ENCODE assay signal across 10 mouse cellular contexts in genomic region chr12:102451126-102451851, GRCm38 (mm10). TPM values are rescaled to one million over a fixed set of nuclear protein-coding genes. Genes with fewer than 3 reads are reported as not detected.
DNase-seq lines count a peak whose midpoint lies in the region; ATAC-seq and TF ChIP-seq lines count a peak whose summit lies in the region.
"Had no signal": no experiment of that assay in that cellular context is flagged by ENCODE, and none has a peak within 500 bp of the region (broad histone marks: within the 10 kb centered on the region; RNA-seq: fewer than 3 reads in every experiment).

No protein-coding gene starts in this region.

- H3K36me3 ChIP-seq in heart, embryonic 14.5 days (ENCODE audit: control insufficient read depth, insufficient read depth, low read length) = no peaks in the 10 kb centered on the region
- no peaks in the 10 kb centered on the region for H3K36me3 ChIP-seq in thymus, adult 2 months (ENCODE audit: control insufficient read depth, insufficient read depth, low read length)
- no peaks in the 10 kb centered on the region for H3K36me3 ChIP-seq in liver, embryonic 11.5 days (ENCODE audit: control insufficient read depth, insufficient read depth, low read length)
- no peaks in the 10 kb centered on the region for H3K36me3 ChIP-seq in stomach, embryonic 16.5 days (ENCODE audit: control insufficient read depth, insufficient read depth, low read length)

- no peak for TF ChIP-seq CTCF in thymus, adult 2 months (IDR thresholded peaks at IDR 0.05; ENCODE audit: borderline replicate concordance, control insufficient read depth, extremely low read depth, insufficient read depth, low read length, poor library complexity)

- DNase-seq in heart, postnatal 25 days (ENCODE audit: low spot score) = no peak
- DNase-seq in thymus, adult 2 months = no peak
- no peak for DNase-seq in thymus, postnatal 10 days (ENCODE audit: low spot score in 2 of 2)
- DNase-seq in liver, embryonic 11.5 days (ENCODE audit: low spot score) = no peak
- DNase-seq in embryo, embryonic 11 days = no peak
- no peak for DNase-seq in right cerebral cortex, postnatal 14 days
- DNase-seq: midbrain, embryonic 14.5 days had no signal

- H3K27me3 ChIP-seq in heart, embryonic 14.5 days (ENCODE audit: control insufficient read depth, insufficient read depth, low read length) = no peaks in the 10 kb centered on the region
- no peaks in the 10 kb centered on the region for H3K27me3 ChIP-seq in thymus, adult 2 months (ENCODE audit: control insufficient read depth, insufficient read depth, low read length)
- H3K27me3 ChIP-seq in liver, embryonic 11.5 days (replicated peaks; ENCODE audit: control insufficient read depth, insufficient read depth, low read length) = no peaks in the 10 kb centered on the region
- no peaks in the 10 kb centered on the region for H3K27me3 ChIP-seq in stomach, embryonic 16.5 days (ENCODE audit: control insufficient read depth, insufficient read depth, low read length)

- no peak for ATAC-seq in heart, embryonic 14.5 days (ENCODE audit: insufficient number of reproducible peaks, insufficient read depth, low FRiP score, low read depth)
- ATAC-seq in liver, embryonic 11.5 days (replicated peaks; ENCODE audit: low FRiP score) = no peak
- ATAC-seq in stomach, embryonic 16.5 days (ENCODE audit: insufficient read depth, low FRiP score) = no peak

- no peak overlapping the region for H3K4me3 ChIP-seq in heart, embryonic 14.5 days (ENCODE audit: control insufficient read depth in 1 of 2, insufficient read depth in 1 of 2, low read depth in 1 of 2, low read length in 2 of 2)
- H3K4me3 ChIP-seq in thymus, adult 2 months (ENCODE audit: control insufficient read depth, insufficient read depth, low read length) = no peak overlapping the region
- H3K4me3 ChIP-seq in liver, embryonic 11.5 days (ENCODE audit: low read depth, low read length) = no peak overlapping the region
- H3K4me3 ChIP-seq in stomach, embryonic 16.5 days (replicated peaks; ENCODE audit: low read length) = no peak overlapping the region
- H3K4me3 ChIP-seq: erythroblast, embryonic 14.5 days had no signal

- H3K4me1 ChIP-seq in heart, embryonic 14.5 days (ENCODE audit: control insufficient read depth in 2 of 2, insufficient read depth in 2 of 2, low read length in 2 of 2) = 0 out of 4 replicates have a peak, but pooled peaks cover 0 to 5% of the 10 kb centered on the region in 2 experiments
- H3K4me1 ChIP-seq in thymus, adult 2 months (replicated peaks; ENCODE audit: control insufficient read depth, insufficient read depth, low read length) = peaks cover 13% of the 10 kb centered on the region
- H3K4me1 ChIP-seq in liver, embryonic 11.5 days (replicated peaks; ENCODE audit: control insufficient read depth, insufficient read depth, low read length) = peaks cover 4% of the 10 kb centered on the region; the same call in 1 of the 2 replicates
- no peaks in the 10 kb centered on the region for H3K4me1 ChIP-seq in stomach, embryonic 16.5 days (ENCODE audit: control insufficient read depth, insufficient read depth, low read length)

- H3K9me3 ChIP-seq in heart, embryonic 14.5 days (ENCODE audit: control insufficient read depth, low read length) = no peaks in the 10 kb centered on the region
- no peaks in the 10 kb centered on the region for H3K9me3 ChIP-seq in liver, embryonic 11.5 days (ENCODE audit: control insufficient read depth, low read length)
- H3K9me3 ChIP-seq in stomach, embryonic 16.5 days (replicated peaks; ENCODE audit: control insufficient read depth, low read length) = no peaks in the 10 kb centered on the region

- no peak overlapping the region for H3K9ac ChIP-seq in heart, embryonic 14.5 days (ENCODE audit: low read length)
- no peak overlapping the region for H3K9ac ChIP-seq in liver, embryonic 11.5 days (ENCODE audit: low read depth, low read length)
- H3K9ac ChIP-seq in stomach, embryonic 16.5 days (ENCODE audit: low read length) = no peak overlapping the region

- peak overlapping the region; percentile 46; a peak in 3 of 4 replicates for H3K27ac ChIP-seq in heart, embryonic 14.5 days (replicated peaks in 1 of 2; ENCODE audit: control insufficient read depth in 1 of 2, insufficient read depth in 1 of 2, low read depth in 2 of 2, low read length in 2 of 2)
- peak overlapping the region; percentile 71 for H3K27ac ChIP-seq in thymus, adult 2 months (ENCODE audit: control insufficient read depth, insufficient read depth, low read length)
- H3K27ac ChIP-seq in liver, embryonic 11.5 days (ENCODE audit: low read depth, low read length) = peak overlapping the region; percentile 36
- H3K27ac ChIP-seq in stomach, embryonic 16.5 days (ENCODE audit: low read length) = peak overlapping the region; percentile 60

- H3K4me2 ChIP-seq in heart, embryonic 14.5 days (ENCODE audit: low read length) = no peak overlapping the region
- no peak overlapping the region for H3K4me2 ChIP-seq in liver, embryonic 11.5 days
- no peak overlapping the region for H3K4me2 ChIP-seq in stomach, embryonic 16.5 days (ENCODE audit: low read depth, low read length)

- 68% methylated on average over 8 of the region's 8 CpGs for WGBS in heart, embryonic 14.5 days
- WGBS in thymus, adult 2 months = 12% methylated on average over 8 of the region's 8 CpGs
- WGBS in liver, embryonic 11.5 days = 41% methylated on average over 8 of the region's 8 CpGs
- 71% methylated on average over 8 of the region's 8 CpGs for WGBS in stomach, embryonic 16.5 days

- intact Hi-C loops in heart, postnatal 25 days (cut with DNase I) = no loop called here

- TF ChIP-seq POLR2A in thymus, adult 2 months (IDR thresholded peaks at IDR 0.05; ENCODE audit: control insufficient read depth, extremely low read depth, insufficient read depth, low read length, poor library complexity) = no peak

RNA-seq across cellular contexts. Expression of gene Lgmn, which starts 11.7 kb away (rescaled TPM):
- 120 and 126 TPM in 2 replicates for polyA plus RNA-seq in heart, embryonic 14.5 days (2014; fragmentation: Nextera tagmentation; extraction: Ambion mirVana)
- 10 to 100 TPM; 62.2 to 72.2 TPM for total RNA-seq in heart, postnatal 25 days (2021)
- polyA plus RNA-seq in thymus, adult 2 months (2012; rRNA removed) = 66.8 and 88.9 TPM in 2 replicates
- polyA plus RNA-seq in liver, embryonic 11.5 days (2014; fragmentation: Nextera tagmentation; extraction: Ambion mirVana) = 59.5 and 65.8 TPM in 2 replicates
- polyA plus RNA-seq in stomach, embryonic 16.5 days (2015; fragmentation: Nextera tagmentation; extraction: Ambion mirVana) = 86.5 and 90.3 TPM in 2 replicates

RNA-seq across cellular contexts. Expression of gene Golga5, which starts 17.6 kb away (rescaled TPM):
- 27.2 and 28.6 TPM in 2 replicates for polyA plus RNA-seq in heart, embryonic 14.5 days (2014; fragmentation: Nextera tagmentation; extraction: Ambion mirVana)
- 10 to 100 TPM; 23.8 to 24.4 TPM for total RNA-seq in heart, postnatal 25 days (2021)
- 13.3 and 14.3 TPM in 2 replicates for polyA plus RNA-seq in thymus, adult 2 months (2012; rRNA removed)
- 24.7 and 27.5 TPM in 2 replicates for polyA plus RNA-seq in liver, embryonic 11.5 days (2014; fragmentation: Nextera tagmentation; extraction: Ambion mirVana)
- polyA plus RNA-seq in stomach, embryonic 16.5 days (2015; fragmentation: Nextera tagmentation; extraction: Ambion mirVana) = 35.9 and 37.5 TPM in 2 replicates
